Comparison of ENCODE assay signal across 15 mouse cellular contexts in the genomic region with DNA sequence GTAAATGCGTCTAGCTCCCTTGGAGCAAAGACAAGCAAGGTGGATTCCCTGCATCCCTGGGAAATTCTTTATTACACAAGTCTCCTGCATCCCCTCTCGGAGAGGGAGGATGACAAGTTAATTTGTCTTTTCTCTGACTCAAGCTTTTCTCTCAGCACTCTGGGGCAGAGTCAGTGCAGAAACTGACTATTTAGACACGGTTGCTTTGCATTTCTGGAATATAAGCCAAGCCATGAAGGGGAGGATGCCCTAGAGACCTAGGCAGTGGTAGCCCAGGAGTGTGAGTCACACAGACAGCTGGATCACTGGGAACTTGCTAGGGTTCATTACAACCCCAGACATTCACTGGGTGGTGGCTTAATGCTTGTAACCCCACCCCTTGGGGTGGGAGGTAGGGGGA. TPM values are rescaled to one million over a fixed set of nuclear protein-coding genes. Genes with fewer than 3 reads are reported as not detected.
DNase-seq lines count a peak whose midpoint lies in the region; ATAC-seq and TF ChIP-seq lines count a peak whose summit lies in the region.
"Had no signal": no experiment of that assay in that cellular context is flagged by ENCODE, and none has a peak within 500 bp of the region (broad histone marks: within the 10 kb centered on the region; RNA-seq: fewer than 3 reads in every experiment).

No protein-coding gene starts in this region.

- peak; percentile 96 for DNase-seq in heart, adult 11 months
- DNase-seq in stomach, postnatal 0 days (ENCODE audit: low spot score): no peak
- DNase-seq in heart, postnatal 10 days: peak; percentile 41 to 52
- DNase-seq in cerebellum, postnatal 10 days: no peak
- DNase-seq in right cerebral cortex, adult 2 months (ENCODE audit: low spot score in 2 of 2): no peak
- DNase-seq: adrenal gland, postnatal 25 days; B cell, adult 2 months; cerebellum, adult 8-10 months; liver, postnatal 0 days; right cerebral cortex, postnatal 4 days had no signal

- no peak overlapping the region for H3K4me2 ChIP-seq in heart, embryonic 11.5 days
- H3K4me2 ChIP-seq in stomach, embryonic 15.5 days: no peak overlapping the region
- H3K4me2 ChIP-seq in stomach, postnatal 0 days (replicated peaks; ENCODE audit: low read depth): no peak overlapping the region
- H3K4me2 ChIP-seq in forebrain, embryonic 13.5 days: no peak overlapping the region
- H3K4me2 ChIP-seq: neural tube, embryonic 15.5 days had no signal

- WGBS in heart, embryonic 11.5 days (ENCODE audit: insufficient replicate concordance): 63% methylated on average over 3 of the region's 3 CpGs
- 35% methylated on average over 3 of the region's 3 CpGs for WGBS in stomach, embryonic 15.5 days
- WGBS in stomach, postnatal 0 days: 32% methylated on average over 3 of the region's 3 CpGs
- WGBS in forebrain, embryonic 13.5 days: 78% methylated on average over 3 of the region's 3 CpGs

- H3K27me3 ChIP-seq in heart, embryonic 11.5 days (ENCODE audit: control insufficient read depth, insufficient read depth, low read length): no peaks in the 10 kb centered on the region
- no peaks in the 10 kb centered on the region for H3K27me3 ChIP-seq in stomach, embryonic 15.5 days (replicated peaks)
- H3K27me3 ChIP-seq in stomach, postnatal 0 days (ENCODE audit: control insufficient read depth, insufficient read depth, low read length): no peaks in the 10 kb centered on the region
- H3K27me3 ChIP-seq in forebrain, embryonic 13.5 days: no peaks in the 10 kb centered on the region
- H3K27me3 ChIP-seq: neural tube, embryonic 15.5 days had no signal

- no peak overlapping the region for H3K27ac ChIP-seq in heart, embryonic 11.5 days (ENCODE audit: low read depth, low read length)
- no peak overlapping the region for H3K27ac ChIP-seq in stomach, embryonic 15.5 days
- H3K27ac ChIP-seq in stomach, postnatal 0 days (replicated peaks): no peak overlapping the region
- no peak overlapping the region for H3K27ac ChIP-seq in forebrain, embryonic 13.5 days
- H3K27ac ChIP-seq: neural tube, embryonic 15.5 days had no signal

- no peaks in the 10 kb centered on the region for H3K4me1 ChIP-seq in heart, embryonic 11.5 days (ENCODE audit: control insufficient read depth, insufficient read depth, low read length)
- no peaks in the 10 kb centered on the region for H3K4me1 ChIP-seq in stomach, embryonic 15.5 days
- H3K4me1 ChIP-seq in stomach, postnatal 0 days (replicated peaks; ENCODE audit: control insufficient read depth, insufficient read depth): 0 out of 2 replicates have a peak, but pooled peaks cover 2% of the 10 kb centered on the region
- no peaks in the 10 kb centered on the region for H3K4me1 ChIP-seq in forebrain, embryonic 13.5 days
- H3K4me1 ChIP-seq: neural tube, embryonic 15.5 days had no signal

- H3K4me3 ChIP-seq in heart, embryonic 11.5 days (ENCODE audit: low read depth, low read length): no peak overlapping the region
- H3K4me3 ChIP-seq in stomach, embryonic 15.5 days (replicated peaks): no peak overlapping the region
- H3K4me3 ChIP-seq in stomach, postnatal 0 days (ENCODE audit: low read depth, low read length): no peak overlapping the region
- H3K4me3 ChIP-seq in forebrain, embryonic 13.5 days: no peak overlapping the region
- H3K4me3 ChIP-seq: neural tube, embryonic 15.5 days had no signal

- no peak for ATAC-seq in heart, embryonic 11.5 days (replicated peaks; ENCODE audit: insufficient number of reproducible peaks, low FRiP score, low TSS enrichment)
- ATAC-seq in stomach, embryonic 15.5 days (ENCODE audit: insufficient read depth, low FRiP score, low read depth): peak; percentile 43; the same call in 1 of the 2 replicates
- ATAC-seq in stomach, postnatal 0 days (ENCODE audit: low FRiP score, low TSS enrichment): no peak
- no peak for ATAC-seq in forebrain, embryonic 13.5 days
- ATAC-seq: liver, postnatal 0 days had no signal

- no peak for TF ChIP-seq EP300 in stomach, postnatal 0 days (optimal IDR thresholded peaks at IDR 0.05)

- H3K36me3 ChIP-seq in heart, embryonic 11.5 days (ENCODE audit: control insufficient read depth, insufficient read depth, low read length): no peaks in the 10 kb centered on the region
- H3K36me3 ChIP-seq in stomach, embryonic 15.5 days: no peaks in the 10 kb centered on the region
- no peaks in the 10 kb centered on the region for H3K36me3 ChIP-seq in stomach, postnatal 0 days (ENCODE audit: control insufficient read depth, insufficient read depth, low read length)
- H3K36me3 ChIP-seq in forebrain, embryonic 13.5 days (ENCODE audit: poor library complexity, severe bottlenecking): no peaks in the 10 kb centered on the region
- H3K36me3 ChIP-seq: neural tube, embryonic 15.5 days had no signal

- no peaks in the 10 kb centered on the region for H3K9me3 ChIP-seq in heart, embryonic 11.5 days (replicated peaks; ENCODE audit: control insufficient read depth, low read length)
- no peaks in the 10 kb centered on the region for H3K9me3 ChIP-seq in stomach, embryonic 15.5 days
- no peaks in the 10 kb centered on the region for H3K9me3 ChIP-seq in stomach, postnatal 0 days (ENCODE audit: control insufficient read depth, low read length)
- H3K9me3 ChIP-seq in forebrain, embryonic 13.5 days (replicated peaks): 0 out of 2 replicates have a peak, but pooled peaks cover 3% of the 10 kb centered on the region
- H3K9me3 ChIP-seq: neural tube, embryonic 15.5 days had no signal

- intact Hi-C loops in heart, postnatal 10 days (cut with DNase I): no loop called here

- no peak overlapping the region for H3K9ac ChIP-seq in heart, embryonic 11.5 days (ENCODE audit: low read depth, low read length)
- no peak overlapping the region for H3K9ac ChIP-seq in stomach, embryonic 15.5 days
- no peak overlapping the region for H3K9ac ChIP-seq in stomach, postnatal 0 days (ENCODE audit: low read length)
- H3K9ac ChIP-seq in forebrain, embryonic 13.5 days: no peak overlapping the region
- H3K9ac ChIP-seq: liver, postnatal 0 days; neural tube, embryonic 15.5 days had no signal

- TF ChIP-seq CTCF in stomach, postnatal 0 days (IDR thresholded peaks at IDR 0.05; ENCODE audit: low read depth): no peak

RNA-seq across cellular contexts. Expression of gene Fam13c, which starts 13.9 kb away (rescaled TPM):
- 8.2 TPM in 2 replicates for polyA plus RNA-seq in heart, embryonic 11.5 days (2014; fragmentation: Nextera tagmentation; extraction: Ambion mirVana)
- 8.2 and 9.6 TPM in 2 replicates for polyA plus RNA-seq in stomach, embryonic 15.5 days (2015; fragmentation: Nextera tagmentation; extraction: Ambion mirVana)
- polyA plus RNA-seq in stomach, postnatal 0 days (2015; fragmentation: Nextera tagmentation; extraction: Ambion mirVana): 4.9 and 5.4 TPM in 2 replicates
- 1 to 10 TPM; 6.9 to 8.9 TPM for total RNA-seq in heart, postnatal 10 days (2021)
- polyA plus RNA-seq in forebrain, embryonic 13.5 days (2015; fragmentation: Nextera tagmentation; extraction: Ambion mirVana): 20.2 and 21.1 TPM in 2 replicates
- total RNA-seq: megakaryocyte progenitor cell, adult 5-6 weeks had no signal

Comparison
In these comparisons a context has a peak if more than half of its experiments do, and no peak if none do; other contexts are left out.
1. DNase-seq: peak in heart, adult 11 months (single experiment) and heart, postnatal 10 days (2 of 2); none in stomach, postnatal 0 days (single experiment), cerebellum, postnatal 10 days (0 of 2) and right cerebral cortex, adult 2 months (0 of 2).